Mouse (Mus musculus) Patski (cell line): ENCODE measurements around the gene Lrrc66. TPM values are rescaled to one million over a fixed set of nuclear protein-coding genes. Genes with fewer than 3 reads are reported as not detected.

ENCODE experiments used
- ATAC-seq: fragments of 100-300 bp; one replicate; pipeline ENCODE4 v1.8.0; 2021
- CTCF ChIA-PET: fragments of 350-600 bp; sonication (Branson Sonifier 250); formaldehyde crosslinking; loops from one replicate; lab custom pipeline; 2022; ENCODE audit warnings: inconsistent platforms; lab: Charles Lee
- POLR2A ChIA-PET: fragments of 350-600 bp; sonication (Branson Sonifier 250); formaldehyde crosslinking; loops from one replicate; lab custom pipeline; 2022; ENCODE audit warnings: antibody characterized with exemption, inconsistent platforms; lab: Charles Lee
- DNase-seq: peaks from one replicate; pipeline ENCODE4 v3.0.0-alpha.2; 2011; ENCODE audit warnings: low read depth, low spot score
- H3K27me3 ChIP-seq: fragments of 371-371 bp; one replicate; pipeline ENCODE4 v1.5.1; 2021
- CTCF ChIP-seq: fragments of 100-300 bp; IDR thresholded peaks from one replicate; pipeline ENCODE4 v1.5.1; 2021
- in situ Hi-C: fragments of 300-500 bp; cut with MboI; formaldehyde crosslinking; loops from 3 replicates; pipeline ENCODE4 v1.11.1; 2018; ENCODE audit warnings: low pct_unique_long_range_greater_than_20kb, mixed read lengths
- polyA plus RNA-seq: library from polyadenylated mRNA; unstranded; gene quantifications from one replicate; pipeline ENCODE4 v1.2.3, GENCODE M21; 2021

Gene Lrrc66
- polyA plus RNA-seq, 1 experiment from 2014 or later = not detected

GRCm38 (mm10) chr5:73618969-73619368, 13.4 kb downstream of the Lrrc66 start:
- in situ Hi-C loops = no loop called here
- H3K27me3 ChIP-seq = peaks cover 3% of the 10 kb centered on the region
- no peak for TF ChIP-seq CTCF
- ChIA-PET POLR2A (no interaction called here), CTCF (interaction anchor here (1.1 to 1.8 kb wide), 2 partner anchors 15 to 23 kb away, joined by 3 to 5 read pairs; no protein-coding TSS in a partner anchor)
- ATAC-seq = no peak
- no peak for DNase-seq

- no peak for DNase-seq
- in situ Hi-C loops = no loop called here
Observed at GRCm38 (mm10) chr5:73615211-73615610, 17.1 kb downstream of the Lrrc66 start.

GRCm38 (mm10) chr5:73613296-73613695, 19.0 kb downstream of the Lrrc66 start:
- POLR2A ChIA-PET = no interaction called here
- in situ Hi-C loops = no loop called here
- ATAC-seq (no peak), DNase-seq (no peak)
- TF ChIP-seq CTCF = no peak
- H3K27me3 ChIP-seq = no peaks in the 10 kb centered on the region
- CTCF ChIA-PET = interaction anchor here (1.9 kb wide), 1 partner anchor 8 kb away, joined by 6 read pairs; no protein-coding TSS in a partner anchor

More at GRCm38 (mm10) chr5:73615211-73615610, 17.1 kb downstream of the Lrrc66 start:
- H3K27me3 ChIP-seq = peaks cover 3% of the 10 kb centered on the region
- no peak for TF ChIP-seq CTCF
- ATAC-seq = no peak
- CTCF ChIA-PET = no interaction called here
- POLR2A ChIA-PET = no interaction called here

- TF ChIP-seq CTCF = no peak
- H3K27me3 ChIP-seq = no peaks in the 10 kb centered on the region
- POLR2A ChIA-PET = no interaction called here
- DNase-seq (no peak), ATAC-seq (no peak)
- CTCF ChIA-PET = interaction anchor here (1.9 kb wide), 1 partner anchor 11 kb away, joined by 6 read pairs; no protein-coding TSS in a partner anchor
- in situ Hi-C loops = no loop called here
Observed at GRCm38 (mm10) chr5:73611071-73611470, 21.3 kb downstream of the Lrrc66 start.

GRCm38 (mm10) chr5:73604964-73605363, 27.4 kb downstream of the Lrrc66 start:
- H3K27me3 ChIP-seq = no peaks in the 10 kb centered on the region
- DNase-seq (no peak), ATAC-seq (no peak)
- in situ Hi-C loops = no loop called here
- ChIA-PET POLR2A (no interaction called here), CTCF (interaction anchor here (1.0 kb wide), 1 partner anchor 11 kb away, joined by 3 read pairs; no protein-coding TSS in a partner anchor)
- TF ChIP-seq CTCF = no peak

GRCm38 (mm10) chr5:73604542-73604941, 27.8 kb downstream of the Lrrc66 start:
- ChIA-PET CTCF (interaction anchor here (1.0 kb wide), 1 partner anchor 12 kb away, joined by 3 read pairs; no protein-coding TSS in a partner anchor), POLR2A (no interaction called here)
- in situ Hi-C loops = no loop called here
- DNase-seq (no peak), ATAC-seq (no peak)
- no peak for TF ChIP-seq CTCF
- no peaks in the 10 kb centered on the region for H3K27me3 ChIP-seq

GRCm38 (mm10) chr5:73602865-73603264, 29.5 kb downstream of the Lrrc66 start:
- ChIA-PET CTCF (no interaction called here), POLR2A (no interaction called here)
- TF ChIP-seq CTCF = peak; percentile 22
- ATAC-seq (no peak), DNase-seq (no peak)
- in situ Hi-C loops = no loop called here
- H3K27me3 ChIP-seq = no peaks in the 10 kb centered on the region

- ChIA-PET POLR2A (no interaction called here), CTCF (interaction anchor here (0.7 to 1.6 kb wide), 2 partner anchors 8 to 176 kb away, joined by 4 read pairs; no protein-coding TSS in a partner anchor)
- DNase-seq = no peak
- H3K27me3 ChIP-seq = no peaks in the 10 kb centered on the region
- no peak for ATAC-seq
- no peak for TF ChIP-seq CTCF
- in situ Hi-C loops = no loop called here
Observed at GRCm38 (mm10) chr5:73601361-73601763, 31.0 kb downstream of the Lrrc66 start.

- ATAC-seq (no peak), DNase-seq (no peak)
- in situ Hi-C loops = no loop called here
- H3K27me3 ChIP-seq = no peaks in the 10 kb centered on the region
- CTCF ChIA-PET = interaction anchor here (1.0 kb wide), 1 partner anchor 27 kb away, joined by 3 read pairs; no protein-coding TSS in a partner anchor
- TF ChIP-seq CTCF = no peak
- POLR2A ChIA-PET = interaction anchor here (0.7 kb wide), 1 partner anchor 1270 kb away, joined by 4 read pairs; no protein-coding TSS in a partner anchor
Observed at GRCm38 (mm10) chr5:73599991-73600390, 32.3 kb downstream of the Lrrc66 start.

- DNase-seq = no peak
- H3K27me3 ChIP-seq = no peaks in the 10 kb centered on the region
- POLR2A ChIA-PET = interaction anchor here (0.7 kb wide), 1 partner anchor 1271 kb away, joined by 4 read pairs; no protein-coding TSS in a partner anchor
- in situ Hi-C loops = no loop called here
- CTCF ChIA-PET = interaction anchor here (1.0 kb wide), 1 partner anchor 27 kb away, joined by 3 read pairs; no protein-coding TSS in a partner anchor
- no peak for ATAC-seq
- no peak for TF ChIP-seq CTCF
Observed at GRCm38 (mm10) chr5:73598943-73599695, 33.2 kb downstream of the Lrrc66 start.

- DNase-seq (no peak), ATAC-seq (no peak)
- no peaks in the 10 kb centered on the region for H3K27me3 ChIP-seq
- CTCF ChIA-PET = no interaction called here
- in situ Hi-C loops = no loop called here
- POLR2A ChIA-PET = no interaction called here
- no peak for TF ChIP-seq CTCF
Observed at GRCm38 (mm10) chr5:73587119-73587518, 45.2 kb downstream of the Lrrc66 start.
